ENCODE assay signal across 8 mouse cellular contexts in the genomic region with DNA sequence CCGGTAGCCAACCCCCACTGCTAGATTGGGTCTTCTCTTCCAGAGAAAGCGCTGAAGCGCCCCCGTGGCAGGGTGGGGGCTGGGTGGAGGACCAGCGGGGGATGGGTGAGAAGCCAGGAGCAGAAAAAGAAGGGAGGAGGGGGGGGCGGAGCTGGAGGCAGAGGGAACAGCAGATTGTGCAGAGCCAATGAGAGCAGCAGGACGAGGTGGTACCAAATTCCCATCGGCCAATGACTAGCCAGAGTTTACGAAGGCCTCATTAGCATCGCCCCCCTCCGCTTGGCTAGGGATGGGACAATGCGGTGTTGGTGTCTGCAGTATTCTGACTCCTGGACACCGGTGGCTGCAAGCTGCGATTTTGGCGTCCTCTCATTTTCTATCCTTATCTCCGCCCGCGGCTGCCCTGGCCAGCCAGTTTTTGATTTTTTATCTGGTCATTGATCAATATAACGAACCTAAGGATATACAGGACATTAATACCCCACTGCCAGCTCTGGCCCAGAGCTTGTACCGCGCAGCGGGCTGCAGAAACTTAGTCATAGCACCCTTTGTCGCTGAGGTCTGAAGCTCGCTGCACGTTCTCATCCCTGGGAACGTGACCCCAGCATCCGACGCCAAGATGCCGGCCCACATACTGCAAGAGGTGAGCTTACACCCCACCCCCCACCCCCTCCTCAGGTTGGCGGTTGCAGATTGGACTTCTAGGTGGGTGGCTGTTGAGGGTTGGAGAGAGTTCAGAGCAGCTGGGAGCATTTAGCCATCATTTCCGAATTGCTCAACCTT. TPM values are rescaled to one million over a fixed set of nuclear protein-coding genes. Genes with fewer than 3 reads are reported as not detected.
DNase-seq lines count a peak whose midpoint lies in the region; ATAC-seq lines count a peak whose summit lies in the region.

No protein-coding gene starts in this region.

- peak; percentile 81 for ATAC-seq in frontal cortex, adult (ENCODE audit: low TSS enrichment)
- peak; percentile 96 for ATAC-seq in lung, embryonic 16.5 days (ENCODE audit: low read depth)

- H3K4me1 ChIP-seq in hindbrain, embryonic 10.5 days (replicated peaks): peaks cover 71% of the 10 kb centered on the region
- H3K4me1 ChIP-seq in lung, embryonic 16.5 days (replicated peaks; ENCODE audit: control insufficient read depth, insufficient read depth, low read length): peaks cover 53% of the 10 kb centered on the region

- H3K27ac ChIP-seq in hindbrain, embryonic 10.5 days: peak overlapping the region; percentile 99
- peak overlapping the region; percentile 98 for H3K27ac ChIP-seq in lung, embryonic 16.5 days (ENCODE audit: low read length)

- peaks cover 43% of the 10 kb centered on the region for H3K36me3 ChIP-seq in hindbrain, embryonic 10.5 days
- H3K36me3 ChIP-seq in lung, embryonic 16.5 days (ENCODE audit: control insufficient read depth, insufficient read depth, low read length): peaks cover 19% of the 10 kb centered on the region

- H3K27me3 ChIP-seq in hindbrain, embryonic 10.5 days (ENCODE audit: insufficient read depth, poor library complexity, severe bottlenecking): no peaks in the 10 kb centered on the region
- H3K27me3 ChIP-seq in lung, embryonic 16.5 days (ENCODE audit: control insufficient read depth, insufficient read depth, low read depth, low read length): no peaks in the 10 kb centered on the region

- H3K4me3 ChIP-seq in hindbrain, embryonic 10.5 days: peak overlapping the region; percentile 94
- peak overlapping the region; percentile 84 for H3K4me3 ChIP-seq in lung, embryonic 16.5 days (ENCODE audit: low read length)

- no peaks in the 10 kb centered on the region for H3K9me3 ChIP-seq in hindbrain, embryonic 10.5 days
- no peaks in the 10 kb centered on the region for H3K9me3 ChIP-seq in lung, embryonic 16.5 days (ENCODE audit: control insufficient read depth, low read length)

- DNase-seq in Muller cell, postnatal 12 days (ENCODE audit: inconsistent ontology term): peak; percentile 97
- peak; percentile 98 for DNase-seq in cerebellum, adult 9-10 months
- peak; percentile 98 for DNase-seq in hindbrain, embryonic 10.5 days (ENCODE audit: low spot score)
- peak; percentile 98 for DNase-seq in layer of hippocampus, adult 9-11 months
- DNase-seq in ovary, postnatal 10 days (ENCODE audit: low spot score): peak; percentile 72
- DNase-seq in thymus, postnatal 0 days (ENCODE audit: low spot score): peak; percentile 90

- peak overlapping the region; percentile 96 for H3K4me2 ChIP-seq in lung, embryonic 16.5 days (ENCODE audit: low read depth, low read length)

- peak overlapping the region; percentile 92 for H3K9ac ChIP-seq in lung, embryonic 16.5 days (ENCODE audit: low read length)

- WGBS in hindbrain, embryonic 10.5 days: under 1% methylated on average over 31 of the region's 31 CpGs
- WGBS in lung, embryonic 16.5 days: under 1% methylated on average over 31 of the region's 31 CpGs

RNA-seq across cellular contexts. Expression of gene Scd2, which starts 0.5 kb away (rescaled TPM):
- 333 and 352 TPM in 2 replicates for polyA plus RNA-seq in hindbrain, embryonic 10.5 days (2016; fragmentation: Nextera tagmentation; extraction: Ambion mirVana)
- polyA plus RNA-seq in lung, embryonic 16.5 days (2015; fragmentation: Nextera tagmentation; extraction: Ambion mirVana): 225 and 232 TPM in 2 replicates
- 68.8 and 69.7 TPM in 2 replicates for polyA plus RNA-seq in thymus, postnatal 0 days (2015; fragmentation: Nextera tagmentation; extraction: Ambion mirVana)

RNA-seq across cellular contexts. Expression of gene Scd4, which starts 38.9 kb away (rescaled TPM):
- polyA plus RNA-seq in hindbrain, embryonic 10.5 days (2016; fragmentation: Nextera tagmentation; extraction: Ambion mirVana): 0.09 TPM in 1 of 2 replicates, not detected in the other
- polyA plus RNA-seq in lung, embryonic 16.5 days (2015; fragmentation: Nextera tagmentation; extraction: Ambion mirVana): 0.40 and 0.49 TPM in 2 replicates
- 0.18 TPM in 2 replicates for polyA plus RNA-seq in thymus, postnatal 0 days (2015; fragmentation: Nextera tagmentation; extraction: Ambion mirVana)

Comparison
In these comparisons a context has a peak if more than half of its experiments do, and no peak if none do; other contexts are left out.
1. Peak in every context shown above with its lines: DNase-seq, ATAC-seq, H3K4me3 ChIP-seq and H3K27ac ChIP-seq.